Mouse (Mus musculus) neural tube, embryonic 10.5 days (tissue): ENCODE measurements around the gene Ttc30a1.

Source experiments
- DNase-seq: peaks from one replicate; pipeline ENCODE4 v3.0.0-alpha.2; 2017; ENCODE audit warnings: low spot score; ENCODE audit errors: extremely low spot score

The Ttc30a1 gene

DNA sequence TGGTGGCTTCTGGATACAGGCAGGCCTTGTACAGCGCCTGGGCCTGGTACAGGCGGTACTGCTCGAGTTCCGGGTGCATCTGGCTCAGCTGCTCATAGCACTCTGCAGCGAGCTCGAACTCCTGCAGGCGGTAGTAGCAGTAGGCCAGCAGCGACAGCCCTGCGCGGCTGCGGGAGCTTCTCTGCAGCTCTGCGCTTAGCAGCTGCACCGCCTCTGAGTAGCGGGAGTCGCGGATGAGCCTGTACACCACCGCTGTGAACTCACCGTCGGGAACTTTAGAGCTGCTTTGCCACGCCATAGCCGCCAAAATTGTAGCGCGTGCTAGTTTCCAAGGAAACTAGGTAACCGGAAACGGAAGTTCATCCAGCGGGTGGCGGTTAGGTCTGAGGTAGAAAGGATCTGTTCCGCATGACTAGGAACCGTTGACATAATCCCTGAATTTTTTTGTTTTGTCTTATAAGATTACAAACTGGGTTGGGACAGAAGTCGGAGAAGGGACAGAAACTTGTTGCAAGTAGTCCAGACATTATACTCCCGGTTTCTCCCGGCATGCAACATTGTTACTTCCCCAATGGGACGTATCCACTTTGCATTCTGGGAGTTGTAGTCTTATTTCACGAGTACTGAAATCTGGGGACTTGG lies at the start of gene Ttc30a1:
Ttc30a1 (minus strand) TSS at position 528 of the 642 bp plus-strand sequence.
- peak; percentile 90 for DNase-seq

DNA sequence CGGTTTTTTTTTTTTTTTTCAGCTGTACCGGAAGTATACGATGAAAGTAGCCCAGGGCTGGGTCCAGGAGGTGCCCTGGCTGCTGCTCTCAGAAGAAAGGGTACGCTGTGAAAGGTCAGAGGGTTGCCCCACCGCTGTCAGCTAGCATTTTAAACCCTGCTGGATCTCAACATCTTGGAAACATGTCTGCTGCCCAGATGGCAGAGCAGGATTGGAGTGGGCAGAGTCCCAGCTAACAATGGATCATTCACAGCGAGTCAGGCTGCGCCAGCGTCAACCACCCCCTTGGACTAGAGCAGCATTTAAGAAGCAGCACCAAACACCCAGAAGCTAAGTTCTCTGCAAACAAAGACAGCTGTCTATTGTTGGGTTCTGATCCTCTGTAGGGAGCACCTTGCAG lies 48.3 kb upstream of the Ttc30a1 start:
- peak; percentile 82 for DNase-seq

DNA sequence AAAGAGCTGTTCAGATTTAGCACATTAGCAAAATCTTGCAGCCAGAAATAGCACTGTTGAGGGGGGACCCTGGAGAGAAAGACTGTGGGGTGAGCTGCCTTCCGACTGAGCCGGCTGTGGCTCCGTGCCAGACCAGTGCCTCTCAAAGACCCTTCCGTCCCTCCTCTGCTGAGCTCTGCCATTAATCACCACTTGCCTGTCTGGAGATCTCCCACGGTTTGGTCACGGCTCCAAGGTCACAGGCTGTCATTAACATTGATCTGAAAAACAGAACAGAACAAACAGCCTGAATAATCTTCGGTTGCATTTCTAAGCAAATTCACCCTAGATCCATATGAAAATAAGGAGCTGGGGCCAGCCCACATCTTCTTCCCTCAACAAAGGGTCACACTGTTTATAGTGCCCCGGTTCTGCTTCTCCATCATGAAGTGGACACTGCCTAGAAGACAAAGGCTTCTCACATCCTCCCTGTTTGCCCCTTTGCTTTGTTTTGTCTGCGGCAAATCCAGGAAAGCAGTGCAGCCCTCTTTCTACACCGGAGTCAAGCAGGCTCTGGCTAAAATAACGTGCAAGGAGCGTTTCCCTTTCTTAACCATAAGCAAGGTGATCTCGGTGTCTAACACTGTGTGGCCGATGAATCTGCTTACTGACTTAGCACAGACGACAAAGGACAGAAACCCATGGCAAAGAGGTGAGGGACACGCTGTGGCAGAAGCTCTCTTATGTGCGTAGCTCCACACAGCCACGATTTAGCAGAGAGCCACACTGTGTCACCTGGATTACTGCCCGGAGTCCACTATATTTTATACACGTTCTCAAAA lies 47.5 kb upstream of the Ttc30a1 start:
- DNase-seq: peak; percentile 76

DNA sequence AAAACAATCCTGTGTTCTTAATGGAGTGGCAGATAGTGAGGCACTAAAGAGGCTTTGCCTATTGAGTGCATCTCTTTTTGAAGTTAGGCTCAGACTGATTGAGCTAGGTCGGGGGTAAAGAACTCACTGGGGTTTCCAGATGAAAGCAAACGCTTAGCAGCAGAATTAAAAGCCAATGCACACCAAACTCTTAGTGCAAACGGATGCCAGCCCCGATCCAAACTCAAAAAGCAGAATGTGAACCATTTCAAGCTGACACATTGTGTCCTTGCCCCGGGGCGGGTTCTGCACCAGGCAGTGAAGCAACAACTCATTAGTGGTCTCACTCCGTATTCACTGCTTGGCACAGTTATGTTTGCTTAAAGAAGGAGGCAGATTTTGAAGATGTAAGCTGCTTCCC lies 35.1 kb upstream of the Ttc30a1 start:
- no peak for DNase-seq

DNA sequence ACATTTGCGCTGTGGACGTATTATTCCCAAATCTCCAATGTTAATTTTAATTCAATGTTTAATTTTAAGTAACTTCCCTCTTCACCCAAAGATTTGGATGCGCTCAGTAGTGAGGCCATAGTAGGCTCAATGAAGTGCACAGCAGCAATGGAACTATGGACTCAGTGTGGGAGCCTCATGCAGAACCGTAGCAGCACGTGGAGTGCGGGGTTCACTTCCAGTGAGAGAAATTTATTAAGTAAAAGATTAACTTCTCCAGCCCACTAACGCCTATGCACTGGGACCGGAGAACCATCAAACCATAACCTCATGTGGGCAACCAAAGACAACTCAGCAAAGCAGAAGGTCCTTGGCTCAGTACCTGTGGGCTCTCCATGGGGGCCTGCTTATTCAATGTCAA lies 34.4 kb upstream of the Ttc30a1 start:
- DNase-seq: no peak

DNA sequence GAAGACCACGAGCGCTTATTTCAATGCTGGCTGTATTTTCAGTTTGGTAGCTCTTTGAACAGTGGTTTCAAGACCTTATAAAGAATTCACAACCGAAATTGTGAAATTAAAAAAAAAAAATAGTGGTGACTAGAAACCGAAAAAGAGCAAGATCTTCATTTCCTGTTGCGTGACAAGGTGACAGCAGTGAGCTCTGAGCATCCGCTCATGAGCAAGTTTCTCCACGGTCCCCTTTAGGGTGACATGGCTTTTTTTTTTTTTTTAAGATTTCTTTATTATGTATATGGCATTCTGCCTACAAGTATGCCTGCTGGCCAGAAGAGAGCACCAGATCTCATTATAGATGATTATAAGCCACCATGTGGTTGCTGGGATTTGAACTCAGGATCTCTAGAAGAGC lies 33.7 kb upstream of the Ttc30a1 start:
- DNase-seq: no peak

DNA sequence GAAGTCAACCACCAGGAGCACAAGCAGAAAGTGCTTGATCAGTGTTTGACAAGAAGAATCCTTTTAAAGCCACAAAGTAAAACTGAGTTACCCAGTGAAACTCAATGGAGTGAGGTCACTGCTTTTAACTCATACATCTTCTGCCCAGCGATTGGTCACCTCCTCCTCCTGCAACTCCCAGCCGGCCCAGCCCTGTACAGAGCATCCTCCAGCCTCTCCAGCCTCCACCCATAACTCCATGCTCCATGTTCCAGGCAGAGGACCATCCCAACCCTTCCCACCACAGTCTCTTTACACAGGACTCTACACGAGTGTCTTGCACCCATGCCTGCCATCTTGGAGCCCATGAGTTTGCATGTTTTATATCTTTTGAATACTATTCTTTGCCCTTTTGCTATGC lies 32.9 kb upstream of the Ttc30a1 start:
- no peak for DNase-seq

DNA sequence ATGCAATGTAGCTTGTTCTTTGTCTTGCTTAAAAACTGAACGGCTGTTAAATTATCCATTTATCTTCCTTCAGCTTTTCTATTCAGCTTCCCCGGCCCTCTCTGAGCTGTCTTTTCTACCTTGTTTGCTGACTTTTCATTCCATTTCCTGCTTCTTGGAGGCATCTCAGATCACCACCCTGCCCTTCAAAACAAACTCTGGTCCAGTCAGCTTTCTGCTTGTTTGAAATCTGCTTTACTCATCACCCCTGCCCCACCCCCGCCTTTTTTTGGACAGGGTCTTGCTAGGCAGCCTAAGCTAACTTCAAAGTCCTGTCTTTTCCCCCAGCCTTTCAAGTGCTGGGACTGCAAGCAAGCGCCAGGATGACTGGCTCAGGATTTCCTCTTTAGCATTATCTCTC lies 24.4 kb upstream of the Ttc30a1 start:
- DNase-seq: peak; percentile 52

DNA sequence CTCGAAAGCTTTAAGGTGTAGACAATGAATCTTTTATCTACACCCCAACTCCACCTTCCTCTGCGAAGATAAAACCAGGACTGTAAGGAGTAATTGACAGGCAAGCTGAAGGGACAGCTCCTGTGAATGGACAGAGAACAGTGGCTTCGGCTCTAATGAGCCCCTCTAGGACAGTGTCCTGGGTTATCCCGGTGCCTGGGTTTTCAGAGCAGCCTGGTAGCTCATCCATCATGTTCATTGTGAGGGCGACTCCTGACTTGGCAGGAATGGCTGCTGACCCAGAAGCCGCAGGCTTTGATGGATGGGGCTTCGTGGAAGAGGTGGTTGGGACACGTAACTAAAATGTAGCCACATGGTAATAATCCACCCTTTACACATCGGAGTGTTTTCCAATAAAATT lies 21.1 kb upstream of the Ttc30a1 start:
- DNase-seq: peak; percentile 39

DNA sequence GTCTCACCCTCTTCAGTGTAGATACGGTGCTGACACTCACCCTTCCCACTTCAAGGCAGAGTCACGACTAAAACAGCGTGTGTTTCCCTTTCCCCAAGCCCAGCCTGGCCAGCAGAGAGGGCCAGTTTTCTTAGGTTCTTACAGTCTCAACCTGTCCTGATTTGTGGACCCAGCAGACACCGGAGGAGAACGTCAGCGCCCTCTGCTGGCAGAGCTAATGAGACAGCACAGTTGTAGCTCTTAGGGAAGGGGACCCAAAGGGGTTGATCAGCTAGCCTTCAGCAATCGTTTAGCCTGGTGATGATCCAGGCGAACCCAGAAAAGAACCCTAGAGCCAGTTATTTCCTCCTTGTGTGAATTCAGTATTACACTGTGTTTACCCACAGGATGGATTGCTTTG lies 19.6 kb upstream of the Ttc30a1 start:
- DNase-seq: peak; percentile 61

DNA sequence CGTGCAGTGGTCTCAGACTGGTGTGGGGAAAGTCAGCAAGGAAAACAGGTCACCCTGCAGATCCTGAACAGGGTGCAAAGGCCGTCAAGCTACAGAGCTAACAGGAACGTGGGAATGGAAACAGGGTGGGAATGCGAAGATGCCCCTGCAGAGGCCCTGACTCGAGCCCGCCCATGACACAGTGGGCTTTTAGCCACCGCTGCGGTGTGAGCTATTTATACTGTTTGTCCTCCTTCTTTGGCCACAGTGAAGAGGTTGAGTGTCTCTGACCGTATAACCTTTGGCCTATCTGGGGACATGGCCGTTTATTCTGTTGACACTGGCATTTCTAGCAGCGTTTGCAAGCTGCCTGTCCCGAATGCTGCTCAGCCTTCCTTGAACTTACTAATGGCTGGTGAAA lies 17.9 kb upstream of the Ttc30a1 start:
- DNase-seq: no peak

DNA sequence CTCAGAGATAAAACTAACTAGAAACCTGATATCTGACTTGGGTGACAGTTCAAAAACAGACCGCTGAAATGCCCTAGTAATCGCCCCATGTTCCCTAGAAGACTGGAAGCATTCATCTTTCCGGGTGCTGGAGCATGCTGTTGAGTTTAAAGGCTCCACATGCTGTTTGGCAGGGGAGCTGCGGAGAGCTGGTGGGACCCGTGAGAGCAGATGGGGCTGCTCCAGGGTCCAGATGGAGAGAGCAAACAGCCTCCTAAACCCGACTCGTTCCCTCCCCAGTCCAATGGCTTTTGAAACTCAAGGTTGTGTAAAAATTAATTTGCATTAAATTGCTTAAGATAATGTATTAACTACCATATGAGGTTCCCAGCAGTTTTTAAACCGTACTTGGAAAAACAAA lies 16.9 kb upstream of the Ttc30a1 start:
- DNase-seq: no peak

DNA sequence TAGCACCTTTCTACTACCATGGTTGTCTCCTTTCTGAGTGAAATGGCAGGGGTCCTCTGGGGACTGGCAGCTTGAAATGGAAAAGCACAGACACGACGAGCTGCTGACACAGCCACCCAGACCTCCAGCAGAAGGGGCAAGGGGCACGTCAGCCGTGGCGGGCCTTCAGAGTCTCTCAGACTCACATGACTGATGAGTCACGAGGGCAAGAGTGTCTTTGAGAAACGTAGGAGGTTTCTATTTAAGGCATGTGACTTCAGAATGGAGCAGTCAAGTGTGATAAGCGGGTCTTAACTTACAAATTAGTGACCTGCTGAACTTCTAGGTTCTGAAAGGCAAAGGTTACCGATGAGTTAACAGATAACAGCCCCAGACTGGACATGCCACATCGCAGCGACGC lies 16.0 kb upstream of the Ttc30a1 start:
- no peak for DNase-seq

DNA sequence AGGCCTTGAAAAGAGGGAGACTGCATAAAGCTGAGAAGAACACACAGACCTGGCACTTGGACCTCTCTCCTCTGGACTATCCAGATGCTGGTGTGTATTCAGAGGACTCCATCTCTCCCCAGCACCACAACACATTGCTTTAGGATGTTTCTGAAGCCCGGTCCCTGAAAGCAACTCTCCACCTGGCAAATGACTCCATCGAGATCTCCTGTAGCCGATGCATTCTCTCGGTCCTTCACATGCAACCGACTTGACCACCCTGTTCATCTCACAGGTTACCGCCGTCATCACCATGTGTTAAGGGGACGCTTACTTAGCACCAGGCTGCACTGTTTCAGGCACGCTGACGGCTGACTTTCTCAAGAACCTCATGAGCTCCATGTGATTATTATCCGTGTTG lies 13.1 kb upstream of the Ttc30a1 start:
- no peak for DNase-seq

DNA sequence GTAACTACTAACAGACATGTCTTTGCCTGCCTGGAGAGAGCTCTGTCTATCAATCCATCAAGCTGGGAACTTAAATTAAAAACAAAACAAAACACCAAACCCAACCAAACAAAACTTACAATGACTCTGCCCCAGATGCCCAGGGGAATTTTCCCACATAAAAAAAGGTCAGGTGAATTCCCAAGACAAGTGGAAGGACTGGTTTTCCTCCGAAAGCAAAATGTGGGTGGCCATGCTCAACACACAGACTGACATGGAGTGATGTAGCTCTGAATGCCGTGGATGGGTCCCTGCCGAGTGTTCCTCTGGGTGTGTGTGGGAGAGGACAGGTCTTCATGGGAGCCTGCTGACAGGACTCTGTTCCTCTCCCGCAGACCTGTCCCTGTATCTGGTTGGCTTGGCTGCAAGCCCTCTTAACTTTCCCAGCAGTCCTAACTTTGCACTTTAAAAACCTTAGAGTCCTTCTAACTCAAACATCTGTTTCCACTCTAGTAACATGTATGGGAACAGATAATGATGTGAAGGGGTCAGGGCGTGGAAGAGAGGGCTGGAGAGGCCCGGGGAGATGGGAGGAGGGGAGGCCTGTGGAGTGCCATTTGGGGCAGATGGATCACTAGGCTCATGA lies 9.9 kb upstream of the Ttc30a1 start:
- DNase-seq: no peak

DNA sequence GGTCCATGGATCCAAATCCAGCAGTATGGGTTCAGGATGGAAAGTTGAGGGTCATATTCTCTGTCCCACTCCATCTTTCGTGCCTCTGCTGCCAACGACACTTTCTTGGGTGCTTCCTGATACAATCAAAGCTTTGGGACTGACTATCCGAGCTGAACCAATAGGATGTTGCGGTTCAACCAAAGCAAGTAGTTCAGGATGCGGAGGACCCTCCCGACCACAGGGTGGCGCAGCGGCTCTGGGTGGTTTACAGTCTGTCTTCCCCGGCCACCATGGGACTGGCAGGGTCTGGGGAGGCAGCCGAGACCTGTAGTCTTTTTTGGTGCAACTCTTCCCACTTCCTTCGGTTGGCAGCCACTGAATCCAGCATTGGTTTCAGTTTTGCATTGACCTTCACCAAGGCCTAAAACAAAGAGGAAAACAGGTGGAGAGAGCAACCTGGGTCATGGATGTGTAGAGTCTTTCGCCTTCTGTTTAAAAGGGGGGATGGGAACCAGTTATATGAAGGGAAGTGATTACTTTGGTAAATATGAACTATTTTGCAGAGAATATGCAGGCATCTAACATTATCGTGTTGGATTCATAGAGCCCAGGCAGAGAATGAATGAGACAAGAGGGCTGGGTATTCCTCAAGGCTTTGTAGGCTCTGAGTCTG lies 9.2 kb upstream of the Ttc30a1 start:
- DNase-seq: peak; percentile 80

DNA sequence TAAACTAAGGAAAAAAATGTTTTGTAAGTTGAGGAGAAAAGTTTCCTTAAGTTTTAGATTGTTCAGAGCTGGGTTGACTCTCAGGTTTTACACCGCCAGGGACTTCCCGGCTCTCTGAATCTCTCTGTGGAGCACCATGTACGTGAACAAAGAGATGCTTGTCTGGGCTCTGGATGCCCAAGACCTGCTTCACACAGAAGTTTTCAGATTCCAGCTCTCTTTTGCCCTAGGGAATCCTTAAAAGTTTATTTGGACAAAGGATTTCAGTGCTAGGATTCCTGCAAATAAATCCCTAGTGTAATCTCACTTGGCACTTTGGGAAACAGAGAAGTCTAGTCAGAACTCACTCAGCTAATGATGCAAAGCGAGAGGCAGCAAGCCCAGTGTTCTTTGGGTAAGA lies 7.9 kb upstream of the Ttc30a1 start:
- DNase-seq: no peak

DNA sequence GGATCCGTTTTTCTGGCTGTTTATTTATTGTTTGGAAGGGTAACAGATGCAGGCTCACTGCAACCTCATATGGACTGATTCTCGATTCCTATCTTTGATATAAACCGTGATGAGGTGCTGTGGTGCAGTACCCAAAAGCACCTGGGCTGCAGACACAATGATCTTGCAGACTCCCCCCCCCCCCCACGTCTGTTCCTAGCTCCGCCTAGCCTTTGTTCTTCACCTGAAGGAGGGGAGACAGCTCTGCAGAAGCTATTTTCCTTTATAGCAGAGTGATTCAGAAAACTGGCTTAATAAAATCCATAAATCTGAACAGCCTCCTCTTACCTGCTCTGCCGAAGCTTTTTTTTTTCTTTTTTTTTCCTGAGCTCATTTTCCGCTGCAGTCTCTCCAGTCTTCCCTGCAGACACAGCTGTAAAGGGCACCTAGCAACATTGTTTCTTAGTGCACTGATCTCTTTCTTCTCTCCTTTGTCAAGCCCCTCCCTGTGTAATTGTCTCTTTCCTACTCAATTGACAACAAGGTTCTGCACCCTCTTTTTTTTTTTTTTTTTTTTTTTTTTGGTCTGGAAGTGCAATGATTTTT lies 7.1 kb upstream of the Ttc30a1 start:
- DNase-seq: no peak

DNA sequence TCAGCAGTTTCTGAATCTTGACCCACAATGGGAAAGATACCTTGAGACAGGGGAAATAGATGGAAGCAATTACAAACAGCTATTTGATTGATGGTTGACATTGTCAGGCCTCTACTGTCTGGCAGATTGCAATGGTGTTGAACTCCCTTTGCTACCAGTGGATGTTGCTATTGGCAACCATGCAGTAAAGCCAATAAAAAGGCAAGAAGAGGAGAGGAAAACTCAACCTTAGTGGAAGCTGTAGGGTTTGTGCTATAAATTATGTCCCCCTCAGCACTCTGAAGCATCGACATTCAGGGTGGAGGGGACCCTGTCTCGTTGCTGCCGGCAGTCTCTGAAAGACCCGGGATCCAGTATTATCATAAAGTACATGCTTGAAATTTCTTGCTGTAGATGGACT lies 6.6 kb upstream of the Ttc30a1 start:
- peak; percentile 32 for DNase-seq

DNA sequence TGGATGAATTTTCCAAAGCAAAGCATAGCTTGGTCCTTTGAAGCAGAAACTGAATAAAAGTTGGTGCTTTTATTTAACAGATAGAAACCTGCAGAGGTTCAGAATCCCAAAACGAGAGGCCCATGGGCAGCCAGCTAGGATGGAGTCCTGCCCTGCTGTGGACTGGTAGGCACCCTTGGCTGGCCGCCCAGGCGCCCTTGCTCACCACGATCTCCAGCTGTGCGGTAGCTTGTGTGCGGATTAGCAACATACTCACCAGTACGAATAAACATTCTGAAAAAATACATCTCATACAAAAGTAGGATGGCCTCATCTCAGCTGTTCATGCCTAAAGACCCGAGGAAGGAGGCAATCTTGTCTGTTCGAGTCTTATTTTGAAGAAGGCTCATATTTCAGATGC lies 6.0 kb upstream of the Ttc30a1 start:
- no peak for DNase-seq

DNA sequence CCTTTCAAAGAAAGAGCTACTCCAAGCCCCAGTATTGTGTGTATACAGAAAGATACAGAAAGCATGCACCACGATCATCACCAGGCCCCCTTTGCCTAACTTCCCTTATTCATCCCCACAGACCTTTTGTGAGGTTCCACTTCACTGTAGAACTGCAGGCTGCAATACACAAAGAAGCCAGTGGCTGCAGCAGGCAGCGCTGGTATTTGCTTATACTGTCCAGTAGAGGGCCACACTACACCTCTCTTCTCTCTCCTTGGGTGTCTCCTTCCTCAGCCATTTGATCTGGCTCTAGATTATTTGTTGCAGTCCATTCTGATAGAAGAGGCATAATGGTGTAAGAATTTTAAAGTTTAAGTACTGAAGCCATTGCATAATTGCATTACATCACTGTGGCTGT lies 3.4 kb upstream of the Ttc30a1 start:
- peak; percentile 60 for DNase-seq

DNA sequence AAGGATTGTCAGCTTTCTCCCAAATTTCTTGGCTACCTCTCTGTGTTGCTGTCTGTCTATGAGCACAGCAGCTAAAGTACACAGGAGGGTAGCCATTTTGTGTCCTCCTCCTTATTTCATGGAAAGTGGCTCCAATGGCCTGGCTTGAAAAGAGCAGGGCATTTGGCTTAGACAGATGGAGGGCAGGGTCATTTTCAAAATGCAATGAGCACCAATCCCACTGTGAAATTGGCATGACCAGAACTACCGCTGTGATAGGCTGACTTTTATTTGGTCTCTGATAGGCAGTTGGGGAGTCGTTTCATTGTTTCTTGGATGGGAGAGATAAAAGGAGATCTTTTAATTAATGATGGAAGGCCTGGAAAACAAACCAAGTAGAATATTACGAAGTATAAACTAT lies 2.1 kb upstream of the Ttc30a1 start:
- DNase-seq: no peak
